Mouse (Mus musculus): Measurements from ENCODE around the gene Ptprg.

GRCm38 (mm10) chr14:12202214-12202613 is 648.9 kb downstream of the Ptprg start:
- TF ChIP-seq CTCF (IDR thresholded peaks at IDR 0.05; ENCODE audit: borderline replicate concordance, insufficient read depth, low read depth, low read length) (no peak), POLR2A (IDR thresholded peaks at IDR 0.05; ENCODE audit: borderline replicate concordance, insufficient read depth, low read length) (no peak)

Data from cerebellum, adult 2 months (tissue).